Mouse (Mus musculus) thymus, postnatal 36 days (tissue): ENCODE data around the gene Ptpn18.
"Not testable (repeated sequence)": the region's sequence is repeated elsewhere in the genome, so short reads cannot be mapped to it uniquely, and the experiment has no call there.

Experiments used
- DNase-seq, 2 experiments: peaks; one replicate each; pipeline ENCODE4 v3.0.0; 2022; ENCODE audit warnings: mixed read lengths in 2 of 2

Ptpn18 gene

DNA sequence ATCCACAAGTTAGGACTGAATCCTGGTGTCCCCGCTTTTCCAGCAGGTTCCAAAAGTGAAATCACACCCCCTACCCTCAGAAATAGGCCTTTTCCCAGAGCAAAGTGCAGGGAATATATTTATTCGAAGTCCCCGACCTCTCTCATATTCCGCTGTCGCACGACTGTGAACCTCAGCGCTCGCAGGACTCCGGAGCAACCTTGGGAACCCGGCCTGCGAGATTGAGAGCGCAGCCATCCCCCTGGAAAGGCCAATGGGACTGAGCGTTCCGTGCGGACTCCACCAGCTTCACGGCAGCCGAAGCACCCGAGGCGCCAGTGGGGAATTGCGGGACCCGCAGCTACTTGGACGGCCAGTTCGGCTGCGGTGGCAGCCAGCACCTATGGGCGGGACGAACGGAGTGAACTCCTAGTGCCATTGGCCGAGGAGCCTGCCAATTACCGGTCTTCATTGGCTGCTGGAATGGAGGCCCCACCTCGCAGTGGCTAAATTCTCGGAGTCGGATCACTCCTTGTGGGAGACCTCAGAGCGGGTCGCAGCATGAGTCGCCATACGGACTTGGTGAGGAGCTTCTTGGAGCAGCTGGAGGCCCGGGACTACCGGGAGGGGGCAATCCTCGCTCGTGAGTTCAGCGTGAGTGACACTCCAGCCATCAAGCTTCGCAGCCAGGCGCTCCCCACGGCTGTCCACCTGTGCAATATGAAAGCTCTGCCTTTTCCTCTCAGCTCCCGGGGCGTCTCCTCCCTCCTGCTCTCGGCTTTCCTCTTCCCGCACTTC, at the start of gene Ptpn18:
Gene Ptpn18, plus strand, starts transcription at position 479 of the 777 bp plus-strand sequence.
- DNase-seq: peak; percentile 88 to 93

DNA sequence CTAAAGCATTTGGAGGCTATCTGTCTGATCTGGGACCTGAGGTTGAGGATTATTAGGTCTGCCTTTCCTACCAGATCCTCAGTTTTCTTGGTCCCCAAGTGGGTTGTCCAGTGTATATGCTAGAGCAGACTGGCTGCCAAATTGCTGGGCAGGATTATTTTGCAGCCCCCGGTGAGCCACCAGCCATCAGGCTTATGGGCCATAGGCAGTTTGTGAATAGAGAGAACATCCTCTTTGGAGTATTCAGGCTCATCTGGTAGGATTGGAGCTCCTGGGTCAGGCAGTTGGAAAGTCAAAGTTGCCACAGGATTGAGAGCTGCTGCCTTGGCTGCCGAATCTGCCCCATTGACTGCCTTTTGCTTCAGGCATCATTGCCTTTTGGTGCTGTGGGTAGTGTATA, 31.1 kb upstream of the Ptpn18 start:
- DNase-seq: no peak

DNA sequence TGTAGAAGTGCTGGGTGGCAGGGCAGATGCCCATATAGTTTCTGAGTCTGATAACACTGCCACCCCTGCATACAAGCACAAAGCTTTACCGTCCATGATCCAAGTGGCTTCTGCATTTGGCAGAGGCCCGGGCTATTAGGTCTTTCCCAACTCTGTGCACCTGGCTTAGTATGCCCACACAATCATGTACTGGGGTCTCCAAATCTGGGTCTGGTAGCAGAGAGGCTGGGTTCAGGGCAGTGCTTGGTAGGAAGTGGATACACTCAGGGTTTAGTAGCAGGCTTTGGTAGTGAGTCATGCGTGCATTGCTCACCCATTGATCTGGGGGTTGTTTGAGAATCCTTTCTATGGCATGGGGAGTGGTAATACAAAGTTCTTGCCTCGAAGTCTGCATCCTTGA, 30.3 kb upstream of the Ptpn18 start:
- DNase-seq: no peak

DNA sequence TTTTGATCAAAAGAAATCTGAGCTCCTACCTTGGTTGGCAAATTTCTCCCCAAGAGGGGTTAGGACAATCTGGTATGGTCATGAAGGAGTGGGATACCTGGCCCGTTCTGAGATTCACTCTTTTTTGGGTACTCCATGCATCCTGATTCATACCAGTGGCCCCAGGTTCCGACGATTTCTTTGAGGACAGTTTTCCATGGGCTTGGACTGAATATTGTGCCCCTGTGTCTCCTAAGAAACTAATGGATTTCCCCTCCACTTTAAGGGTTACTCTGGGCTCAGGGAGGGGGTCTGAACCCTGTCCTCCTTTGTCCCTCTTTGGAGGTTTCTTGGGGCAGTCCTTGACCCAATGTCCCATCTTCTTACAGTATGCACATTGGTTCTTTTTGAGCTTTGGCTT, 28.6 kb upstream of the Ptpn18 start:
- no peak for DNase-seq

DNA sequence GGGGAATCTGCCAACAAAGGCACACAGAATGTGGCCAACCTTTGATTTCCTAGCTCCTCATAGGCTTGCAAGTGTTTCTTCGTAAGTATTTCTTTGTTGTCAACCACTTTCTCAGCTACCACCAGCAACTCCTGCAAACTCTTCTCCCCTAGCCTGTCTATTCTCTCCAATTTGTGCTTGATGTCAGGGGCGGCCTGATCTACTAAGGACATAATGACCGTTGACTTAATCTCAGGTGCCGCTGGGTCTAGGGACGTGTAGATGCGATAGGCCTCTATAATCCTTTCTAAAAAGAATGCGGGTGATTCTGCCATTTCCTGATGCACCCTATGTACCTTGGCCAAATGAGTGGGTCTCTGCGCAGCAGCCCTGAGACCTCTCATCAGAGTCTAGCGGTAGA, 28.1 kb upstream of the Ptpn18 start:
- no peak for DNase-seq

DNA sequence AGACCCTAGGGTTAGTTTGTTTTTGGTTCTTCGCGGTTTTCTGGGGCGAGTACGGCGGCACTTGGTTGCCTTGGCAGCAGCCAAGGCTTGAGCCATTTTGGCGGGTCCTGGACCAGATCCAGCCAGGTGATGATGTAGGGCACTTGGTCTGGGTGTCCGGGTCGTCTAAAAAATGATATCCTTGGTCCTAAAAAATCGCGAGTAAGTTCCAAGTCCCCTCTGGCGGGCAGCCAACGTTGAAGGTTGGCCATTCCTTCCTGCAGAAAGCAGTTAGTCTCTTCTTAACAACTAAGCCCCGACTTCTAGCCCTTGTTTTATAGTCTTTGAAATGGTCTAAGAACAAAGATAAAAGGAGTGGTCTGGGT, 27.2 kb upstream of the Ptpn18 start:
- no peak for DNase-seq

DNA sequence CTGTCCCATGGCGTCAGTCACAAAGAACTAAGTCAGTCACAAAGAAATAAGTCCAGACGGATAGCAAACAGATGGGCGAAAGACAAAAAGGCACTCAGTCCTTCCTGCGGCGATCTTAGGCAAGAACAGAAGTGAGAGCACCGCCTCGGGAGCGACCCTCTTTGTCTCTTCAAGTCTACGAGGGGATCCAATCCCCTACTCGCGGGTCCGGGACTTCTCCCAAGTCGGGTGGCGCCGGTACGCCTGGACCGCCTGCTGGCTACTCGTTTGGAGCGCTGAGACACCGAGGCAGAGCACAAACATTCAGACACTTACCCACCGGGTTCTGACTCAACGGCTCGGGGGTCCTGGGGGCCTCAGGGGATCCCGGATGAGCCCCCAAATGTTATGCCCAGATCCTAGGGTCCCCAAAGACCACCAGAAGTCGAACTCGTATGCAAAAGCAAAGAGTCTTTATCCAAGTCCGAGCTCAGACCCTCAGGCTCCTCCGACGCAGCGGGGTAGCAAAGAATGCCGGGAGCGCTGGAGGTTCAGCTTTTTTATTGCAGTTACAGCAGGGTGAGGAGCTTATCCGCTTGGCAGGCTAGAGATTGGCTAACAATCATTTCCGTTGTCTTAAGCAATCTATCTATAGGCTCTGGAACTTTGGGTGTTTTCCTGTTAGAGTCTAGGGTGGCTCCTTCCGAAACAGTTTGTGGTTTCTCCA, 26.6 kb upstream of the Ptpn18 start:
- DNase-seq: peak; percentile 37 to 41

DNA sequence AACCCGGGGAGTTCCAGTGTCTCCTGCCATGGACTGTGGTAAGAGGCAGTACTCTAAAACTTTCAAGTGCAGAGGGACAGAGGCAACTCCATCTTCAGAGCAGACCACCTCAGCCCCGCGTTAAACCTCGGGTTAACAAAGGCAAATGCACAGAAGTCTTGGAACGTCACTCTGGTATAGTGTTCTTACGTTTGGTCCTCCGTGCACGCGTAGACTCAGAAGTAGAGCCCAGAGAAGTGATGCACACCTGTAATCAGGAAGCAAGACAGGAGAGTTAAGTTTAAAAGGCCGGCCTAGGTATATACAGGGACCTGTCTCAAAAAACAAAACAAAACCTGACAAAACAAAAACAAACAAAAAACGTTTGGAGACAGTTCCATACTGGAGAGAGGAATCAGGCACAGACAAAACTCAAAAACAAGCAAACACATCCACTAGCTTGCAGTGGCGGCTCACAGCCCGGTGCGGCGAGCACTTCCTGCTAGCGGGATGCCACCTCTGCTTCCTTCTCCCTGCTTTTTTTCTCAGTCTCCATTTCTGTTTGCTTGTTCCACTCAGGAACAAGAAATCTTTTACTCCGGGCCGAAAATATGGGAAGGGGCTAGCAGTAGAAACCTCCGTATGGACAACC, 25.6 kb upstream of the Ptpn18 start:
- peak; percentile 42 to 48 for DNase-seq

DNA sequence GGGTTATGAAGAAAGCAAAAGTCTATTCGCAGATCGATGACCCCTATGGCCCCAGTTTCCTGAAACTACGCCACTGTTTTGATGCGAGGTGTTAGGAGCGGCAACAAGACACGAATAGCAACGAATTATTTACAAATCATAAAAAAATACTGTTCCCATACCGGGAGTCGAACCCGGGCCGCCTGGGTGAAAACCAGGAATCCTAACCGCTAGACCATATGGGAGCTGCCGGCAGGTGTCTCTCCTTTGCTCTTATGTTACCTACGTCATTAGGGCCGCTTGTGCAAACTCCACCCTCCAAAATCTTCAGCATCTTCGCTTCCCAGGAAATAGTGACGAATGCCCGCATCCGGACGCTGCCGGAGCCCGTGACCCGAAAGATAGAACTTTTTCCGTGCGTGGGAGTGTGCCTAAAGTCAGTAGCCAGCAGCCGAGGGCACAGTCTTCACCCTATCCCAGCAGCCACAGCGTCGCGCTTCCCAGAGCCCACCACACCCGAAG, 24.9 kb upstream of the Ptpn18 start:
- peak; percentile 85 to 86 for DNase-seq

DNA sequence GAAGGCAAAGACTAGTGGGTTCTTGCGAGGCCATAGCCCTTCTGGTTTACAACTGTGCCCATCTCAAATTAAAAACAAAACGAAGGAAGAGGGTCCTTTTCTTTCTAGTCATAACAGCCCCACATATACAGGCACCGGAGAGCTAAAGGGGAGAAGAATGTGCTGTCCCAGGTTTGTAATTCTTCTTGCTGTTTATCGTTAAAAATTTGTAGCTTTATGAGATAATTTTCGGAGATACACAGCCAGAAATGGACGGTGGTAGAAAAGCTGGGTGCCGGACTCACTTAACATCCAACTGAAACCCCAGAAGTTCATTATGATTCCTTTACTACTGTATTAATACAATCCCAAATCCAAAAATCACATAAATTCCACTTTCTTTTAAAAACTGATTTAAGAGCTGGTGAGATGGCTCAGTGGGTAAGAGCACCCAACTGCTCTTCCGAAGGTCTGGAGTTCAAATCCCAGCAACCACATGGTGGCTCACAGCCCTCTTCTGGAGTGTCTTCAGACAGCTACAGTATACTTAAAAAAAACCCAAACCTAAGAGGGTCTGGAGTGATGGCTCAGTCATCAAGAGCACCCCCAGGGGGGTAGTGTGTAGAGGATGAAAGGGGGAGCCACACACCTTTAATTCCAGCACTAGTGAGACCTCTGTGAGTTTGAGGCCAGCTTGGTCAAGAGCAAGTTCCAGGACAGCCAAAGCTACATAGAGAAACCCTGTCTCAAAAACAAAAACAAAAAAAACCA, 24.0 kb upstream of the Ptpn18 start:
- DNase-seq: no peak

DNA sequence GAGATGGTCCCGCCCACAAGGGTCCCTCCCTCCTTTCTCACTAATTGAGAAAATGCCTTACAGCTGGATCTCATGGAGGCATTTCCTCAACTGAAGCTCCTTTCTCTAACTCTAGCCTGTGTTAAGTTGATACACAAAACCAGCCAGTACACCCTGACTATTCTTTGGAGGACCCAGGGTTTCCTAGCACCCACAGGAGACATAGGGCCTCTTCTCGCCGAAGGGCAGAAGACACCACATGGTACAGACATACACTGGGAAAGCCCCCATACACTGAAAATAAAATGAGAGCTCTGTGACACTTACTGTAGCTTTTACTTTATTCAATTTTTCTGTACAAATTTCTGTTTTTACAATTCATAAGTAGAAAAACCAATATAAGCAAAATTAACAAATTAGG, 23.2 kb upstream of the Ptpn18 start:
- no peak for DNase-seq

DNA sequence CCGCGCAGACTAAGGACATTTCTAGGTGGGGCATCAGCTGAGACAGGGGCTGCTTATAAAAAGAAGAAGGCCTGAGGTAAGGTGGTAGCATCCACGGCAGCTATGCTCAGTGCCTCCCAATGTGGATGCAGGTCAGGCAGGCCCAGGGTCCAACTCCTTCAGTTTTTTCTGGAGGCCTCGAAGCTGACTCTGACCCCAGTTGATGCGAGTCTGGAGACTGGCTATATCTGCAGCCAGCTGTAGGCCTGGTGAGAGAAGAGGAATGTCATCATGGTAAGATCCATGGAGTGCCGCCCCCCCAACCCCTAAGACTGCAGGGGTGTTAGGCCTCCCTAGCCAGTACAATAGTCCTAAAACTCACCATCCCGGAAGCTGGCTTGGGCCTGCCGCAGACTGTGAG, 22.2 kb upstream of the Ptpn18 start:
- not testable (repeated sequence) for DNase-seq

DNA sequence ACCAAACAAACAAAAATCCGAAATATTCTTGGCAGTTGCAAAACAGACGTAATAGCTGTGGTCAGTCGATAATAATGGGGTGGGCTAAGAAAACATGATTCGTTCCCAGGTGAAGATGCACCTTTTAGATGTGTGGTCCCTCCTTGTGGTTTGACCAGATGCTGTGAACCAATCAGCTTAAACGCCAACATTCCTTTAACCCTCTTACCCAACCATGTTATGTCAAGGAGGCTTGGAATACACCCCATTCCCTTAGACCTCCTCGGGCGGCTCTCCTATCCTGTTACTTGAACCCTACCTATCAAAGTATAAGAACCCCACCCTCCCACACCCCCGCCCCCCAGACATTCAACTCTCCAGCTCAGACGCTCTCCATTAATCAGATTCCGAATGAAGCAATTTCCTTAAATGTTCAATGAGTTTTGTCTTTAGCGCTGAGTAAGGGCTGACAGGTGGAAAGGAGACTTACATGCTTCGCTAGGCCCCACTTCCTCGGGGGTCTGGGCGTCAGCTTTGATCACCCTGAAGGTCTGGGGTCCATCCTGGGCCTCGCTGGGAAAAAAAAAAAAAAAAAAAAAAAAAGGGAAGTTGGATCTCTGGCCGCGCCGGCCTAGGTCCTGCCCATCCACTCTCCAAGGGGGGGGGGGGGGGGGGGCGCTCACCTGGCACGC, 21.0 kb upstream of the Ptpn18 start:
- DNase-seq: peak in 1 of 2 experiments; percentile 20

DNA sequence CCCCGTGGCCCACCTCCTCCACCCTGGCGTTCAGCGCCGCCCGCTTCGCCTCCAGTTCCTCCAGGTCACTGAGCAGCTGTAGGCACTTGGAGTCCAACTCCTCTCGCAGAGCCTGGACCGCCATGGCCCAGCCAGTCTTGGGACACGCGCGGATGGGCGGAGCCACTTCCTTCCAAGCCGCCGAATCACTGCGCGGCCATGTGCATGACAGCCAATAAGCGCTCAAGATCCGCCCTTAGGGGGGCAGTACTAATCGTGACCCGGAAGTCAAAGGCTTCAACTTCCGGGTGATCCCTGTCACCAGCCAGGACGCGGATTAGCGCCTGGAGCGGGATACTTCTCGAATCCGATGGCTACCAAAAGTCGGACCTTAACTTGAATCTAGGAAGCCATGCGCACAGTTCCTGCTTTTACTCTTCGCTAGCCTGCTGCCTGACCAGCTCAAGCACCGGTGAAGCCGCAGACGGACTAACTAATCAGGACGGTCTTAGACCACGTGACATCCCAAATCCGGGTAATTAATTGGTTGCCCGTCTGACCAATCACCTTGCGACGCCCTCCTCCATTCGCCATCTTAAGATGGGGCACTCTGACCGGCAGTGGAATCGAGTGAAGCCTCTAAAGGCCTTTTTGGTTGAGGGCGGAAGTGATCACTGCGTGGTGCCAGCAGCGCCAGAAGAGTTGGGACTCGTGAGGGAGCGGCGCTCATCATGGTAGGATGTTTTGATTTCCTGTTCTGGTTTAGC, 20.2 kb upstream of the Ptpn18 start, which contains the start of the genes Ccdc115 and Imp4:
Gene Ccdc115, minus strand, starts transcription at position 458 of the 746 bp plus-strand sequence.
Gene Imp4, plus strand, starts transcription at position 637 of the 746 bp plus-strand sequence.
- DNase-seq: peak; percentile 90 to 94

DNA sequence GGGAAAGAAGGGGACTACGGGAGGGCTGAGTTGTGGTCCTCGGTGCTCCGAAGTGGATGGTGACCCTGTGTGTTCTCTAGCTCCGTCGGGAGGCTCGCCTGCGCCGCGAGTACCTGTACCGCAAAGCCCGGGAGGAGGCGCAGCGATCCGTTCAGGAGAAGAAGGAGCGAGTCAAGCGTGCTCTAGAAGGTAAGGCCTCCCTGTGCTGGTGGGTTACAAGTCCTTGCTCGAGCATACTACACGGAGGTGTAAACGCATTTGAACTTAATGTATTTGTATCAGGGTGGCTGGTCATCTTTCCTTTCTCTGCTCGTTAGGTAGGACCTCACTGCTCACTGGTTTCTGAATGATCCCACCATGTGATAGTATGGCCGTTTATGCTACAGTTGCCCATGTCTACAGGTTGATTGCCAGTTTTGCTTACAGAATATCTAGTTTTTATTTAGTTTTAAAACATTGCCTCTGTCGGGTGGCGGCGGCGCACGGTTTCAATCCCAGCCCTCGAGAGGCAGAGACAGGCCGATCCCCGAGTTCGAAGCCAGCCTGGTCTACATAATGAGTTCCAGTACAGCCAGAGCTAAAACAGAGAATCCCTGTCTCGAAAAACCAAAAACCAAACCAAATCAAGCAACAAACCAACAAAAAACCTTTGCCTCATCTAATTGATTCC, 19.5 kb upstream of the Ptpn18 start:
- DNase-seq: peak in 1 of 2 experiments; percentile 25

DNA sequence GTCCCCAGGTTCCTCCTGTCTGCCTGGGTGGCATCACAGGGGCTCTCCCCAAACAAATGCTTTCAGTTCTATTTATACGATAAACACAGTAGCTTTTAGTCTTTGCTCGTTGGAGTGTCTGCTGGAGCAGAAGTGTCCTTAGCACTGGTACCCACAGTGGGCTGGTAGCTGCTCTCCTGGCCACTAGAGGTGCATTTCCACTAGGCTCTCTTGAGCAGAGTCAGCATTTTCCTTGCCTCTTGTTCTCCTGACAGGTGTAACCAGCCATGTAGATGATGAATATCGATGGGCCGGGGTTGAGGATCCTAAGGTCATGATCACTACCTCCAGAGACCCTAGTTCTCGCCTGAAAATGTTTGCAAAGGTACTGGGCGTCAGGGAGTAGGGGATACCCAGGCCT, 16.4 kb upstream of the Ptpn18 start:
- no peak for DNase-seq

DNA sequence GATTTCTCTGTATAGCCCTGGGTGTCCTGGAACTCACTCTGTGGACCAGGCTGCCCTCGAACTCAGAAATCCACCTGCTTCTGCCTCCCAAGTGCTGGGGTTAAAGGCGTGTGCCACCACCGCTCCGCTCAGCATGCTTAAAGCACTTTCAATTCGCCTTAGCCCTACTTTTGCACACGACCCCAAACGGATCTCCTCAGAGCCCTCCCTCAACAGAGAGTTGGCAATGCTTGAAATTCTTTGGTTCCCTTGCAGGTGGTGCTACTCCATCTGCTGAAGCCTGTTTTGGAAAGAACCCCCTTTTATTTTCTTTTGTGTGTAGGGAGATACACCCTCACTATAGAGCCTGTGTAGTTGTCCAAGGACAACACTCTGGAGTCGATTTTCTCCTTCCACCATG, 1.1 kb upstream of the Ptpn18 start:
- DNase-seq: no peak

DNA sequence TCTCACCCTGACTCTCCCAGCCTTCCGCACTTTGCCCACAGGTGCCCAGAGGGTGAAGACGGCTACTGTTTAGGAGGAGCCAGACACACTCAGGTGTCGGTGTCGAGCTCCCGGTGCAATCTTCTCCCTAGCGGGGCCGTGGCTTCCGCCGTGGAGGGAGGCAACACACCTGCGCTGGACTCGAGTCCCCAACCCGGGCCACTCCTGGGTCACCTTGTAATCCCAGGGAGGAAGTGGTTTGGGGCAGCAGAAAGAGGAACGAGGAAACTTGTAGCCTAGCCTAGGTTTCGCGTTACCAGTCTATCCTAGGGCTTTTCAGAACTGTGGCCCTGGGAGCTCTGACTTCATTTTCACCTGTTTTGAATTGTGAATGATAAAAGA, 489 bp downstream of the Ptpn18 start:
- no peak for DNase-seq

DNA sequence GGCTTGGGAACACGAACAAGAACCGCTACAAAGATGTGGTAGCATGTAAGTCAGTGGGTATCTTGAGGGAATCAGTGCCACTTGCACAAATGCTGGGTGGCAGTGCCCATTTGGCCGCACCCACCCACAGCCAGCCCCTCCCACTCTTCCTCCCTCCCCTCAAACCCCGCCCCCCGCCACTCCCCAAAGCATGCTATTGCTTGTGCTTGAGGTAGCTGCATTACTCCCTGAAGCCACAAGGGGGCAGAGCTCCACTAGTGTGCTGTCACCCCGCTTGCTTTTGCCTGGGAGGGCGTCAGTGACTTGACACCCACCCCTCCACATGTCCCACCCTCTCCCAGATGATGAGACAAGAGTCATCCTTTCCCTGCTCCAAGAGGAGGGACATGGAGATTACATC, 3.2 kb downstream of the Ptpn18 start:
- DNase-seq: peak; percentile 81

DNA sequence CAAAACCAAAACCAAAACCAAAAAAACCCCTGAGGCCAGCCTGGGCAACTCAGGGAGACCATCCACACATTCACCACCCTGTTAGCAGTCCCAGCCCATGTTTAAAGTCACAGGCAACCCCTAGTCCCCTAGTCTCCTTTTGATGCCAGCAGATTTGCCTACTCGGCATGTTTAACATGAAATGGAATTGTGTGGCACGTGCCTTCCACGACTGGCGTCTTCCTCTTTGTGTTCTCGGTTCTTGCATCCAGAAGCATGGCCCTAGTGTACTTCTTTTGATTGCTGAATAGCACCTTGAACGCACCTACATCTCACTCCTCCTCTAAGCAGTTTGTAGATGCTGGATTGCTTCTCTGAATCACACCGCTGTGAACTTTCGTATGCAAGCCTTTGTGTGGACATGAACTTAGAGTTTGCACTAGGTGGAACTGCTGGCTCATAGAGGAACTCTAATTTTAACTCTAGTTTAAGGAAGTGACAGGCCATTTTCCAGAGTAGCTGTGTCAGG, 4.8 kb downstream of the Ptpn18 start:
- no peak for DNase-seq

DNA sequence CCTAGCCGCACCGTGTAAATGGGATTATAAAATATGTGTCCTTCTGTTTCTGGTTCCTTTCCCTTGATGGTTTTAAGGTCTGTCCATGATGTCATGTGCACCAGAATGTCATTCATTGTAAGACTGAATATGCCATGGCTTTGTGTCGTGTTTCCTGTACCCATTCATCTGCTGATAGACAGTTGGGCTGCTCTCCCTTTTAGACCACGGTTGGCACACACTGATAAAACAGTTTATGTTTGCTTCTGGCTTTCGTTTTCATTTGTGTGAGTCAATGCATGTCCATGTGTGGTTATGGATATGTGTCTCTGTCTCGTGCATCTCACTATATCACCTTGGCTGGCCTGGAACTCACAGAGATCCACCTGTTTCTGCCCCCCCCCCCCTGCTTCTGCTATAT, 5.9 kb downstream of the Ptpn18 start:
- no peak for DNase-seq
